Mouse (Mus musculus): ENCODE data around the gene Olfr789.

GRCm38 (mm10) chr10:129538862-129539261, 54.3 kb downstream of the Olfr789 start, which contains the start of gene Olfr792:
- TF ChIP-seq GATA1 (IDR thresholded peaks at IDR 0.05; ENCODE audit: low read length) (no peak), TAL1 (IDR thresholded peaks at IDR 0.05; ENCODE audit: low read length) (no peak)

Data from erythroblast, embryonic 14.5 days (primary cell).